10 mouse cellular contexts compared by ENCODE assay signal in genomic region chr12:76582139-76582538, GRCm38 (mm10). TPM values are rescaled to one million over a fixed set of nuclear protein-coding genes. Genes with fewer than 3 reads are reported as not detected.
DNase-seq lines count a peak whose midpoint lies in the region; ATAC-seq lines count a peak whose summit lies in the region.
"Had no signal": no experiment of that assay in that cellular context is flagged by ENCODE, and none has a peak within 500 bp of the region (broad histone marks: within the 10 kb centered on the region; RNA-seq: fewer than 3 reads in every experiment).

No protein-coding gene starts in this region.

- ATAC-seq in heart, embryonic 13.5 days (ENCODE audit: extremely low read depth, insufficient number of reproducible peaks, low FRiP score, low TSS enrichment): no peak
- ATAC-seq in kidney, embryonic 15.5 days (replicated peaks; ENCODE audit: low FRiP score): no peak
- ATAC-seq: activated CD4-positive, CD25-positive, alpha-beta regulatory T cell, adult 4 months; CD4-positive, CD25-positive, alpha-beta regulatory T cell, adult 4 months had no signal

- H3K36me3 ChIP-seq in heart, embryonic 13.5 days: peaks cover 46% of the 10 kb centered on the region
- H3K36me3 ChIP-seq in kidney, embryonic 15.5 days: peaks cover 28% of the 10 kb centered on the region

- 81% methylated on average over 3 of the region's 3 CpGs for WGBS in heart, embryonic 13.5 days
- 81% methylated on average over 3 of the region's 3 CpGs for WGBS in kidney, embryonic 15.5 days

- no peak for DNase-seq in heart, adult 18-20 months
- DNase-seq in layer of hippocampus, adult 9-11 months: peak; percentile 72
- DNase-seq in layer of hippocampus, postnatal 25 days (ENCODE audit: extremely low spot score in 1 of 2, low spot score in 1 of 2): no peak
- DNase-seq in Muller cell, postnatal 12 days (ENCODE audit: inconsistent ontology term): peak; percentile 47
- DNase-seq in spleen, postnatal 4 days (ENCODE audit: low spot score in 2 of 2): no peak
- DNase-seq: gastrocnemius, postnatal 36 days had no signal

- H3K27ac ChIP-seq in heart, embryonic 13.5 days (replicated peaks): peak overlapping the region; percentile 55; the same call in 1 of the 2 replicates
- H3K27ac ChIP-seq in kidney, embryonic 15.5 days: peak overlapping the region; percentile 43

- H3K4me3 ChIP-seq in heart, embryonic 13.5 days: no peak overlapping the region
- no peak overlapping the region for H3K4me3 ChIP-seq in kidney, embryonic 15.5 days (replicated peaks)

- no peak overlapping the region for H3K4me2 ChIP-seq in heart, embryonic 13.5 days
- no peak overlapping the region for H3K4me2 ChIP-seq in kidney, embryonic 15.5 days

- H3K9ac ChIP-seq in heart, embryonic 13.5 days: 0 out of 2 replicates have a peak overlapping the region, but pooled peaks have one; percentile 6
- H3K9ac ChIP-seq in kidney, embryonic 15.5 days: no peak overlapping the region

- H3K27me3 ChIP-seq in heart, embryonic 13.5 days (replicated peaks): no peaks in the 10 kb centered on the region
- no peaks in the 10 kb centered on the region for H3K27me3 ChIP-seq in kidney, embryonic 15.5 days

- H3K9me3 ChIP-seq in heart, embryonic 13.5 days: peaks cover 4% of the 10 kb centered on the region; the same call in 1 of the 2 replicates
- no peaks in the 10 kb centered on the region for H3K9me3 ChIP-seq in kidney, embryonic 15.5 days (replicated peaks)

- peaks cover 22% of the 10 kb centered on the region for H3K4me1 ChIP-seq in heart, embryonic 13.5 days
- H3K4me1 ChIP-seq in kidney, embryonic 15.5 days: peaks cover 25% of the 10 kb centered on the region

RNA-seq across cellular contexts. Expression of gene Plekhg3, which starts 51.4 kb away (rescaled TPM):
- 6.5 and 7.2 TPM in 2 replicates for polyA plus RNA-seq in heart, embryonic 13.5 days (2015; fragmentation: Nextera tagmentation; extraction: Ambion mirVana)
- 10 to 100 TPM; 10.6 to 11.4 TPM for total RNA-seq in heart, adult 18-20 months (2021)
- 10 to 100 TPM; 23.2 to 27.5 TPM for total RNA-seq in layer of hippocampus, postnatal 25 days (2021)
- polyA plus RNA-seq in kidney, embryonic 15.5 days (2015; fragmentation: Nextera tagmentation; extraction: Ambion mirVana): 18.2 and 18.8 TPM in 2 replicates

Comparison
In these comparisons a context has a peak if more than half of its experiments do, and no peak if none do; other contexts are left out.
1. DNase-seq: peak in layer of hippocampus, adult 9-11 months (single experiment) and Muller cell, postnatal 12 days (single experiment); none in heart, adult 18-20 months (0 of 2), layer of hippocampus, postnatal 25 days (0 of 2) and spleen, postnatal 4 days (0 of 2).